ENCODE assay signal across 22 mouse cellular contexts in genomic region chr6:19765410-19765809, GRCm38 (mm10).
DNase-seq lines count a peak whose midpoint lies in the region; ATAC-seq and TF ChIP-seq lines count a peak whose summit lies in the region.
"Had no signal": no experiment of that assay in that cellular context is flagged by ENCODE, and none has a peak within 500 bp of the region (broad histone marks: within the 10 kb centered on the region; RNA-seq: fewer than 3 reads in every experiment).

No protein-coding gene starts in this region.

- no peaks in the 10 kb centered on the region for H3K36me3 ChIP-seq in hindbrain, postnatal 0 days (ENCODE audit: insufficient read depth, low read length)
- H3K36me3 ChIP-seq in hindbrain, embryonic 13.5 days, result no peaks in the 10 kb centered on the region
- H3K36me3 ChIP-seq in lung, embryonic 14.5 days (ENCODE audit: insufficient read depth), result no peaks in the 10 kb centered on the region
- H3K36me3 ChIP-seq: embryonic facial prominence, embryonic 10.5 days; hindbrain, embryonic 15.5 days; intestine, embryonic 15.5 days; limb, embryonic 12.5 days; midbrain, embryonic 12.5 days; neural tube, embryonic 12.5 days had no signal

- 86% methylated on average over 1 of the region's 1 CpGs for WGBS in hindbrain, postnatal 0 days
- 95% methylated on average over 1 of the region's 1 CpGs for WGBS in hindbrain, embryonic 13.5 days
- 84% methylated on average over 1 of the region's 1 CpGs for WGBS in lung, embryonic 14.5 days
- WGBS in lung, adult 2 months, result 86% methylated on average over 1 of the region's 1 CpGs

- ATAC-seq in hindbrain, postnatal 0 days, result no peak
- ATAC-seq in hindbrain, embryonic 13.5 days (ENCODE audit: low FRiP score), result no peak
- no peak for ATAC-seq in lung, embryonic 14.5 days (ENCODE audit: insufficient read depth)
- ATAC-seq: intestine, embryonic 15.5 days; liver, postnatal 0 days had no signal

- peak; percentile 50 for TF ChIP-seq CTCF in hindbrain, postnatal 0 days (IDR thresholded peaks at IDR 0.05; ENCODE audit: low read depth)
- TF ChIP-seq CTCF in lung, embryonic 14.5 days (IDR thresholded peaks at IDR 0.05; ENCODE audit: low read depth), result no peak
- TF ChIP-seq CTCF in lung, adult 2 months (IDR thresholded peaks at IDR 0.05; ENCODE audit: insufficient read depth, low read length), result no peak

- DNase-seq in cerebellum, adult 9-10 months, result peak; percentile 68
- DNase-seq in cerebellum, adult 8-10 months, result no peak
- peak; percentile 63 for DNase-seq in hindbrain, postnatal 0 days (ENCODE audit: low spot score)
- peak; percentile 3 for DNase-seq in lung, embryonic 14.5 days
- DNase-seq in lung, adult 2 months, result no peak
- DNase-seq in spleen, postnatal 10 days (ENCODE audit: low spot score in 2 of 2), result no peak
- DNase-seq: adrenal gland, postnatal 14 days; cerebellum, adult 11 months; gastrocnemius, postnatal 36 days; kidney, adult 8-10 months; kidney, postnatal 14 days; liver, postnatal 0 days; lung, postnatal 14 days; thymus, postnatal 25 days had no signal

- H3K27ac ChIP-seq in hindbrain, postnatal 0 days, result no peak overlapping the region
- no peak overlapping the region for H3K27ac ChIP-seq in hindbrain, embryonic 13.5 days
- H3K27ac ChIP-seq in lung, embryonic 14.5 days (ENCODE audit: low read depth), result no peak overlapping the region
- H3K27ac ChIP-seq: embryonic facial prominence, embryonic 10.5 days; hindbrain, embryonic 15.5 days; intestine, embryonic 15.5 days; limb, embryonic 12.5 days; midbrain, embryonic 12.5 days; neural tube, embryonic 12.5 days had no signal

- no peaks in the 10 kb centered on the region for H3K4me1 ChIP-seq in hindbrain, postnatal 0 days (ENCODE audit: insufficient read depth, low read length)
- no peaks in the 10 kb centered on the region for H3K4me1 ChIP-seq in hindbrain, embryonic 13.5 days (replicated peaks)
- no peaks in the 10 kb centered on the region for H3K4me1 ChIP-seq in lung, embryonic 14.5 days (ENCODE audit: insufficient read depth)
- H3K4me1 ChIP-seq in lung, adult 2 months (ENCODE audit: control insufficient read depth, insufficient read depth, low read length), result no peaks in the 10 kb centered on the region
- H3K4me1 ChIP-seq: embryonic facial prominence, embryonic 10.5 days; hindbrain, embryonic 15.5 days; intestine, embryonic 15.5 days; midbrain, embryonic 12.5 days; neural tube, embryonic 12.5 days had no signal

- no peak overlapping the region for H3K4me3 ChIP-seq in hindbrain, postnatal 0 days (ENCODE audit: low read length)
- no peak overlapping the region for H3K4me3 ChIP-seq in hindbrain, embryonic 13.5 days
- H3K4me3 ChIP-seq in lung, embryonic 14.5 days (ENCODE audit: low read depth, low read length), result no peak overlapping the region
- H3K4me3 ChIP-seq in lung, adult 2 months (replicated peaks; ENCODE audit: extremely low read depth, low read depth, low read length), result no peak overlapping the region
- H3K4me3 ChIP-seq: embryonic facial prominence, embryonic 10.5 days; hindbrain, embryonic 15.5 days; intestine, embryonic 15.5 days; limb, embryonic 12.5 days; midbrain, embryonic 12.5 days; neural tube, embryonic 12.5 days had no signal

- TF ChIP-seq POLR2A in lung, adult 2 months (IDR thresholded peaks at IDR 0.05; ENCODE audit: borderline replicate concordance, extremely low read depth, low read depth, low read length), result no peak

- H3K27me3 ChIP-seq in hindbrain, postnatal 0 days (ENCODE audit: insufficient read depth, low read length), result no peaks in the 10 kb centered on the region
- H3K27me3 ChIP-seq in hindbrain, embryonic 13.5 days, result no peaks in the 10 kb centered on the region
- H3K27me3 ChIP-seq in lung, embryonic 14.5 days (ENCODE audit: insufficient read depth, low read length), result no peaks in the 10 kb centered on the region
- H3K27me3 ChIP-seq: hindbrain, embryonic 15.5 days; intestine, embryonic 15.5 days; limb, embryonic 12.5 days; midbrain, embryonic 12.5 days; neural tube, embryonic 12.5 days had no signal

- H3K9me3 ChIP-seq in hindbrain, postnatal 0 days (ENCODE audit: low read length), result no peaks in the 10 kb centered on the region
- H3K9me3 ChIP-seq in hindbrain, embryonic 13.5 days, result no peaks in the 10 kb centered on the region
- no peaks in the 10 kb centered on the region for H3K9me3 ChIP-seq in lung, embryonic 14.5 days (ENCODE audit: low read depth, low read length)
- H3K9me3 ChIP-seq: embryonic facial prominence, embryonic 10.5 days; hindbrain, embryonic 15.5 days; intestine, embryonic 15.5 days; limb, embryonic 12.5 days; midbrain, embryonic 12.5 days; neural tube, embryonic 12.5 days had no signal

- H3K4me2 ChIP-seq in hindbrain, postnatal 0 days (ENCODE audit: low read depth, low read length), result no peak overlapping the region
- no peak overlapping the region for H3K4me2 ChIP-seq in hindbrain, embryonic 13.5 days
- H3K4me2 ChIP-seq in lung, embryonic 14.5 days, result no peak overlapping the region
- H3K4me2 ChIP-seq: hindbrain, embryonic 15.5 days; intestine, embryonic 15.5 days; limb, embryonic 12.5 days; liver, embryonic 11.5 days; midbrain, embryonic 12.5 days; neural tube, embryonic 12.5 days had no signal

- no peak overlapping the region for H3K9ac ChIP-seq in hindbrain, postnatal 0 days (replicated peaks; ENCODE audit: low read length)
- H3K9ac ChIP-seq in hindbrain, embryonic 13.5 days, result no peak overlapping the region
- no peak overlapping the region for H3K9ac ChIP-seq in lung, embryonic 14.5 days
- H3K9ac ChIP-seq: hindbrain, embryonic 15.5 days; intestine, embryonic 15.5 days; limb, embryonic 12.5 days; liver, postnatal 0 days; midbrain, embryonic 12.5 days; neural tube, embryonic 12.5 days had no signal

Comparison
In these comparisons a context has a peak if more than half of its experiments do, and no peak if none do; other contexts are left out.
1. DNase-seq: peak in cerebellum, adult 9-10 months (single experiment), hindbrain, postnatal 0 days (single experiment) and lung, embryonic 14.5 days (single experiment); none in cerebellum, adult 8-10 months (single experiment), lung, adult 2 months (single experiment) and spleen, postnatal 10 days (0 of 2).